Mouse (Mus musculus): ENCODE measurements around the gene Psen2.

DNA sequence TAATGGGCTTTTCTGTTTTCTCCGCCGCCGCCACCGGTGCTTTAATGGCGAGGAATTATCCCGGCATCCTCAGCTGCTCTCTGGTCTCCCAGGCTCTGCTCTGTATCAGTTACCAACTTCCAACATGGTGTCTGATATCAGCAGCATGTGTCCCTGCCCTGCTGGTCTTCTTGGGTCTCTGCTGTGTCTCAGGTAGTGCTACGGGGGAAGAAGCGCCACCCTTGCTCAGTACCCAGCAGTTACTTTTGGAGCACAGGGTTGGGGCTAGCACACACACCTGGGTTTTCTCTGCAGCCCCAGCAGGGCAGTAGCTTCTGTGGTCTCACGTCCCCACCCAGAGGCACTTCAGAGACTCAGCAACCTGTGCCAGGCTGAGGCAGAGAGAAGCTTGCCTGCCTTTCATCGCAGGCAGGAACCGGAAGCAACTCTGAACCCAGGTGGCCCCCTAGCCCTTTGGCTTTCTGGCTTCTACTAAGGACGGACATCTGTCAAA is 37.0 kb downstream of the Psen2 start:
- TF ChIP-seq CTCF (IDR thresholded peaks at IDR 0.05; ENCODE audit: control insufficient read depth, insufficient read depth, low read length) (peak; percentile 50; the same call in 1 of the 2 replicates), POLR2A (IDR thresholded peaks at IDR 0.05; ENCODE audit: borderline replicate concordance, control insufficient read depth, low read depth, low read length) (no peak)

Measured in bone marrow, adult 2 months (tissue).